Mouse (Mus musculus) kidney, adult 2 months (tissue): ENCODE data around the gene Slc25a26. TPM values are rescaled to one million over a fixed set of nuclear protein-coding genes. Genes with fewer than 3 reads are reported as not detected.

Experiments
- DNase-seq: peaks from one replicate; pipeline ENCODE4 v3.0.0; 2021
- H3K27ac ChIP-seq: fragments of 200-500 bp; 2 replicates; pipeline ENCODE4 v1.5.1; 2012; ENCODE audit warnings: low read depth, low read length, control low read depth, inconsistent platforms; ENCODE audit not compliant: insufficient read depth
- H3K27me3 ChIP-seq: fragments of 200-500 bp; replicated peaks from 2 replicates; pipeline ENCODE4 v1.6.1; 2012; ENCODE audit warnings: mild to moderate bottlenecking, moderate library complexity, low read length, inconsistent platforms; ENCODE audit not compliant: control insufficient read depth, insufficient read depth
- H3K36me3 ChIP-seq: fragments of 200-500 bp; 2 replicates; pipeline ENCODE4 v1.6.1; 2012; ENCODE audit warnings: mild to moderate bottlenecking, moderate library complexity, low read length, inconsistent platforms; ENCODE audit not compliant: control insufficient read depth, insufficient read depth
- H3K4me1 ChIP-seq: fragments of 200-500 bp; 2 replicates; pipeline ENCODE4 v1.6.1; 2011; ENCODE audit warnings: low read length; ENCODE audit not compliant: control insufficient read depth, insufficient read depth
- H3K4me3 ChIP-seq: fragments of 200-500 bp; 2 replicates; pipeline ENCODE4 v1.5.1; 2011; ENCODE audit warnings: mild to moderate bottlenecking, low read depth, low read length, control low read depth; ENCODE audit not compliant: insufficient read depth
- CTCF ChIP-seq: fragments of 200-500 bp; conservative IDR thresholded peaks from 2 replicates; pipeline ENCODE4 v1.5.1; 2011; ENCODE audit warnings: low read depth, mild to moderate bottlenecking, control low read depth, low read length, moderate library complexity, mixed read lengths; ENCODE audit not compliant: insufficient read depth, insufficient read length
- POLR2A ChIP-seq: fragments of 200-500 bp; IDR thresholded peaks from one replicate; pipeline ENCODE4 v1.6.1; 2011; ENCODE audit warnings: low read depth, low read length, control low read depth
- WGBS: fragments of 180-500 bp; shearing (Covaris S2); methylation state at CpG from one replicate; pipeline ENCODE4 v1.1.7; 2018; 5-methylcytosine and 5-hydroxymethylcytosine counted together
- polyA plus RNA-seq: library from polyadenylated mRNA; depleted of rRNA; stranded (reverse); fragments of >200 nt; gene quantifications from 2 replicates; pipeline ENCODE4 v1.2.3, GENCODE M21; 2012

Gene Slc25a26
- polyA plus RNA-seq, 1 experiment, result 18.3 TPM

DNA sequence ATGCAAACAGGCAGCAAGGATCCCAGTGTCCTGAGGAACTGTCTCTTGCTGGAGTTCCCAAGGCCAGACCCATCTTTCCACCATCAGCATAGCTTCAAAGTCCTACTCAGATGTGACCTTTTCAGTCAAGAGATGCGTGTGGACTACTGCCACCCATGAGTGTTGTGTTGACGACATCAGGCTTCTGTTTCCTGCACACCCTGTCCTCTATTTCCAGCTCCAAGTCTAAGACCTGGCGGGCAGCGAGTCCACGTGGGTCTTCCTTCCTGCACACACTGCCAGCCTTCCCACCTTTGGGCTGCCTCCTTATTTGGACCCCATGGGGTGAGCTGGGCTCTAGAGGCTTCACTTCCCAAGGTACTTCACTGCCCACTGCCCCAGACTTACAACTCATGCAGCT is 124.4 kb downstream of the Slc25a26 start:
- TF ChIP-seq CTCF, result no peak
- TF ChIP-seq POLR2A, result no peak
- no peak for DNase-seq
- WGBS, result 88% methylated on average over 5 of the region's 5 CpGs
- no peaks in the 10 kb centered on the region for H3K36me3 ChIP-seq
- no peak overlapping the region for H3K27ac ChIP-seq
- no peak overlapping the region for H3K4me3 ChIP-seq
- H3K27me3 ChIP-seq, result no peaks in the 10 kb centered on the region
- no peaks in the 10 kb centered on the region for H3K4me1 ChIP-seq

- Histone ChIP-seq H3K27me3 (no peaks in the 10 kb centered on the region), H3K4me1 (no peaks in the 10 kb centered on the region), H3K27ac (no peak overlapping the region), H3K36me3 (no peaks in the 10 kb centered on the region), H3K4me3 (no peak overlapping the region)
- 82% methylated on average over 5 of the region's 5 CpGs for WGBS
- DNase-seq, result no peak
- no peak for TF ChIP-seq POLR2A
- TF ChIP-seq CTCF, result no peak
Observed at GRCm38 (mm10) chr6:94625896-94626295, 125.8 kb downstream of the Slc25a26 start.

- Histone ChIP-seq H3K36me3 (no peaks in the 10 kb centered on the region), H3K27ac (no peak overlapping the region), H3K4me1 (no peaks in the 10 kb centered on the region), H3K27me3 (no peaks in the 10 kb centered on the region), H3K4me3 (no peak overlapping the region)
- WGBS, result 70% methylated on average over 2 of the region's 2 CpGs
- TF ChIP-seq POLR2A (no peak), CTCF (no peak)
- DNase-seq, result no peak
Observed at GRCm38 (mm10) chr6:94626807-94627206, 126.7 kb downstream of the Slc25a26 start.

- no peak for DNase-seq
- Histone ChIP-seq H3K36me3 (no peaks in the 10 kb centered on the region), H3K27ac (no peak overlapping the region), H3K4me3 (no peak overlapping the region), H3K27me3 (no peaks in the 10 kb centered on the region), H3K4me1 (no peaks in the 10 kb centered on the region)
- 70% methylated on average over 15 of the region's 15 CpGs for WGBS
- no peak for TF ChIP-seq POLR2A
- TF ChIP-seq CTCF, result no peak
Observed at GRCm38 (mm10) chr6:94627714-94628595, 127.8 kb downstream of the Slc25a26 start.

GRCm38 (mm10) chr6:94628787-94629186 is 128.7 kb downstream of the Slc25a26 start:
- TF ChIP-seq CTCF (no peak), POLR2A (no peak)
- WGBS, result 73% methylated on average over 6 of the region's 6 CpGs
- DNase-seq, result no peak
- H3K36me3 ChIP-seq, result no peaks in the 10 kb centered on the region
- H3K4me1 ChIP-seq, result no peaks in the 10 kb centered on the region
- no peak overlapping the region for H3K4me3 ChIP-seq
- no peaks in the 10 kb centered on the region for H3K27me3 ChIP-seq
- H3K27ac ChIP-seq, result no peak overlapping the region

DNA sequence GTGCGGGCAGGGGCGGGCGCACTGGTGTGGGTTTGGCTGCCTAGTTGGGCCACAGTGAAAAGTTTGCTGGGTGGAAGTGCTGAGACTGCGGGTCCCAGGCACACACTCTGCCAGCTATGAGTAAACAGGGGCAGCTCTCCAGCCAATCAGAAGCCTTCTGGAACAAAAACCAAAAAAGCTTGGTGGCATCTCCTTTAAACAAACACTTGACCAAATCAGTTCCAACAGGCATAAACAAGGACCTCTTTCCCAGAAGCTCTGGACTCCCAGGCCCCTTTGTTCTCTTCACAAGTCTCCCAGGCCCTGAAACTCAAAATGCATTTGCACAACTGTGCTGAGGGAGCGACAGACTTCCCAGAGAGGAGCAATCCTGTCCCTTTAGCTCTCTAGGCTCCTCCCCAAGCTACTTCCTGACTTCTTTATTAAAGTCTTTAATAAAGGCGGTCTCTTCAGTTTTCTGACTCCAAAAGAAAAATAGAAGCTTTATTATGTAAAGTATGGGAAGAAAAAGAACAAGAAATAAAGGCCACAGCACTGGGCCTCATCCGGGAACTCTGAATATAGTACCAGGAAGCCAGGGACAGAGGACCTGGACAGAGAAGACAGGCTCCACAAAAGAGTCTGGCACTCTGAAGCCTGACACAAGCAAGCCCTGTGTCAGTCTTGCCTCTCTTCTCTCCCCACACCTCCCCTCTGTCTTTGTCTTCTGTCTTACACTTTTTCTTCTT is 131.1 kb downstream of the Slc25a26 start:
- Histone ChIP-seq H3K36me3 (no peaks in the 10 kb centered on the region), H3K4me3 (no peak overlapping the region), H3K27me3 (no peaks in the 10 kb centered on the region), H3K27ac (no peak overlapping the region), H3K4me1 (no peaks in the 10 kb centered on the region)
- WGBS, result 73% methylated on average over 7 of the region's 7 CpGs
- no peak for DNase-seq
- TF ChIP-seq POLR2A (no peak), CTCF (no peak)

DNA sequence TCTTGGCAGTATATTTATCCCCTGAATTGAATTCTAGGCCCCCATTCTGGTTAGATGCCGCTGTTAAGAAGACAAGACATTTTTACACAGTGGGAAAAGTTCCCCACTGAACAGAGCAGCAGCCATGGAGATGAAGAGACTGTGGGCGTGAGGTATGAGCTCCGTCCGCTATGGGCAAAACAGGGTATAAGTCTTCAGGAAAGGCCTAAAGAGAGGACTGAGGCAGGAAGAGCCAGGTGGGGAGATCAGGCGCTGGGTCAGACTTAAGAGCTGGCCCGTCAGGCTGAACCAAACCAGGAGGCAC is 131.6 kb downstream of the Slc25a26 start:
- DNase-seq, result no peak
- H3K27me3 ChIP-seq, result no peaks in the 10 kb centered on the region
- 94% methylated on average over 6 of the region's 6 CpGs for WGBS
- no peaks in the 10 kb centered on the region for H3K4me1 ChIP-seq
- H3K4me3 ChIP-seq, result no peak overlapping the region
- H3K27ac ChIP-seq, result no peak overlapping the region
- TF ChIP-seq CTCF, result no peak
- TF ChIP-seq POLR2A, result no peak
- H3K36me3 ChIP-seq, result no peaks in the 10 kb centered on the region
